Mouse (Mus musculus) heart, adult 2 months (tissue): ENCODE measurements around the gene Arhgap25.

ENCODE experiments used
- CTCF ChIP-seq: fragments of 200-600 bp; IDR thresholded peaks from 2 replicates; pipeline ENCODE4 v1.8.1; 2022; ENCODE audit warnings: antibody characterized with exemption, mild to moderate bottlenecking, moderate library complexity
- EP300 ChIP-seq: fragments of 200-500 bp; IDR thresholded peaks from 2 replicates; pipeline ENCODE4 v1.6.1; 2011; ENCODE audit warnings: low read depth, low read length, control low read depth; ENCODE audit not compliant: insufficient read depth
- POLR2A ChIP-seq: fragments of 200-500 bp; IDR thresholded peaks from 2 replicates; pipeline ENCODE4 v1.6.1; 2011; ENCODE audit warnings: mild to moderate bottlenecking, low read depth, low read length, control low read depth; ENCODE audit not compliant: insufficient read depth

GRCm38 (mm10) chr6:87510999-87511398 is 22.1 kb downstream of the Arhgap25 start:
- no peak for TF ChIP-seq CTCF
- no peak for TF ChIP-seq POLR2A
- no peak for TF ChIP-seq EP300
